Mouse (Mus musculus): Measurements from ENCODE around the gene Rnf126.
"Not testable (repeated sequence)": the region's sequence is repeated elsewhere in the genome, so short reads cannot be mapped to it uniquely, and the experiment has no call there.

Rnf126 gene

GRCm38 (mm10) chr10:79766001-79766507 is 698 bp downstream of the Rnf126 start:
- no peak for DNase-seq (ENCODE audit: low read depth, low spot score)

GRCm38 (mm10) chr10:79765228-79765745 is 1.5 kb downstream of the Rnf126 start:
- DNase-seq (ENCODE audit: low read depth, low spot score), result no peak

GRCm38 (mm10) chr10:79764234-79764633 is 2.5 kb downstream of the Rnf126 start:
- DNase-seq (ENCODE audit: low read depth, low spot score), result no peak

- no peak for DNase-seq (ENCODE audit: low read depth, low spot score)
These were observed 3.9 kb downstream of the Rnf126 start for GRCm38 (mm10) chr10:79762875-79763274.

- DNase-seq (ENCODE audit: low read depth, low spot score), result no peak
These were observed 6.1 kb downstream of the Rnf126 start for GRCm38 (mm10) chr10:79760603-79761143.

GRCm38 (mm10) chr10:79759675-79760074 is 7.1 kb downstream of the Rnf126 start:
- not testable (repeated sequence) for DNase-seq (ENCODE audit: low read depth, low spot score)

- DNase-seq (ENCODE audit: low read depth, low spot score), result no peak
These were observed 10.1 kb downstream of the Rnf126 start for GRCm38 (mm10) chr10:79756660-79757059.

GRCm38 (mm10) chr10:79755854-79756253 is 10.9 kb downstream of the Rnf126 start:
- no peak for DNase-seq (ENCODE audit: low read depth, low spot score)

GRCm38 (mm10) chr10:79754856-79755516 is 11.8 kb downstream of the Rnf126 start, which contains the start of gene Fgf22:
Fgf22 (plus strand) TSS chr10:79755076.
- no peak for DNase-seq (ENCODE audit: low read depth, low spot score)

GRCm38 (mm10) chr10:79748496-79748895 is 18.3 kb downstream of the Rnf126 start:
- DNase-seq (ENCODE audit: low read depth, low spot score), result no peak

GRCm38 (mm10) chr10:79746774-79747151 is 20.0 kb downstream of the Rnf126 start:
- no peak for DNase-seq (ENCODE audit: low read depth, low spot score)

- peak; percentile 97 for DNase-seq (ENCODE audit: low read depth, low spot score)
These were observed 20.6 kb downstream of the Rnf126 start, which contains the start of gene Polrmt for GRCm38 (mm10) chr10:79745898-79746773. Polrmt (minus strand) TSS chr10:79746581.

- no peak for DNase-seq (ENCODE audit: low read depth, low spot score)
These were observed 21.3 kb downstream of the Rnf126 start for GRCm38 (mm10) chr10:79745411-79745810.

- no peak for DNase-seq (ENCODE audit: low read depth, low spot score)
These were observed 22.9 kb downstream of the Rnf126 start for GRCm38 (mm10) chr10:79743650-79744365.

- no peak for DNase-seq (ENCODE audit: low read depth, low spot score)
These were observed 23.6 kb downstream of the Rnf126 start for GRCm38 (mm10) chr10:79743161-79743560.

- no peak for DNase-seq (ENCODE audit: low read depth, low spot score)
These were observed 25.9 kb downstream of the Rnf126 start for GRCm38 (mm10) chr10:79740863-79741262.

GRCm38 (mm10) chr10:79739234-79739633 is 27.5 kb downstream of the Rnf126 start:
- no peak for DNase-seq (ENCODE audit: low read depth, low spot score)

- no peak for DNase-seq (ENCODE audit: low read depth, low spot score)
These were observed 28.5 kb downstream of the Rnf126 start for GRCm38 (mm10) chr10:79738259-79738658.

GRCm38 (mm10) chr10:79736706-79737105 is 30.0 kb downstream of the Rnf126 start:
- DNase-seq (ENCODE audit: low read depth, low spot score), result no peak

- DNase-seq (ENCODE audit: low read depth, low spot score), result no peak
These were observed 31.4 kb downstream of the Rnf126 start for GRCm38 (mm10) chr10:79735361-79735760.

GRCm38 (mm10) chr10:79733847-79734246 is 32.9 kb downstream of the Rnf126 start:
- no peak for DNase-seq (ENCODE audit: low read depth, low spot score)
